Mouse (Mus musculus): ENCODE results near the gene Anapc4. TPM values are rescaled to one million over a fixed set of nuclear protein-coding genes. Genes with fewer than 3 reads are reported as not detected.
A peak's percentile ranks its signal among the peaks of the same experiment; 100 is the strongest.

The Anapc4 gene
- polyA plus RNA-seq, 1 experiment from 2014 or later: 106 TPM

- H3K4me3 ChIP-seq: no peak overlapping the region
- 83% methylated on average over 6 of the region's 6 CpGs for WGBS
- H3K4me1 ChIP-seq: no peaks in the 10 kb centered on the region
- no peaks in the 10 kb centered on the region for H3K9me3 ChIP-seq (replicated peaks)
- no peak overlapping the region for H3K27ac ChIP-seq (replicated peaks)
- H3K27me3 ChIP-seq (ENCODE audit: low read depth, poor library complexity, severe bottlenecking): peaks cover 12% of the 10 kb centered on the region
- H3K36me3 ChIP-seq: no peaks in the 10 kb centered on the region
- DNase-seq (ENCODE audit: low spot score): no peak
Measured at GRCm38 (mm10) chr5:52879926-52880325, 46.1 kb downstream of the Anapc4 start.

DNA sequence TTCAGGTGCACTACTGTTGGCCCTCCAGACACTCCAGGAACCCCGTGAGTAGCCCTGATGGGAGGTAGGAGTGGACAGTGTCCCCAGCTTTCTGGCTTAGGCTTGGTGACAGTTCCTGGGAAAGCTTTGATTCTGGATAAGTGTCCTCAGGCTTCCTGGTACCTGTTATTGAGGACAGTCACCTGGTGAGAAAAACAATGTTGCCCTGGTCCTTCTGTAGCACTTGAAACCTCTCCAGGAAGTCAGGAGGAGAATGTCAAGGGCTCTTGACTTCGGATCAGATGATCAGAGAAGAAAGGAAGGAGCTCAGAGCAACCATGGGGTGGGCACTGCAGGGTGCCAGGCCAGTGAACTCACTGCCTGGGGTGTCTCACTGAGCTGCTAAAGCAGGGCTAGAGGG lies 48.6 kb downstream of the Anapc4 start:
- H3K9me3 ChIP-seq (replicated peaks): 0 out of 2 replicates have a peak, but pooled peaks cover 4% of the 10 kb centered on the region
- no peaks in the 10 kb centered on the region for H3K36me3 ChIP-seq
- H3K4me1 ChIP-seq: no peaks in the 10 kb centered on the region
- peaks cover 12% of the 10 kb centered on the region for H3K27me3 ChIP-seq (ENCODE audit: low read depth, poor library complexity, severe bottlenecking)
- H3K4me3 ChIP-seq: no peak overlapping the region
- no peak for DNase-seq (ENCODE audit: low spot score)
- 38% methylated on average over 2 of the region's 2 CpGs for WGBS
- no peak overlapping the region for H3K27ac ChIP-seq (replicated peaks)

GRCm38 (mm10) chr5:52887085-52887484 lies 53.3 kb downstream of the Anapc4 start:
- Histone ChIP-seq H3K4me1 (no peaks in the 10 kb centered on the region), H3K36me3 (no peaks in the 10 kb centered on the region), H3K4me3 (no peak overlapping the region), H3K27ac (replicated peaks) (no peak overlapping the region), H3K27me3 (ENCODE audit: low read depth, poor library complexity, severe bottlenecking) (no peaks in the 10 kb centered on the region), H3K9me3 (replicated peaks) (0 out of 2 replicates have a peak, but pooled peaks cover 4% of the 10 kb centered on the region)
- peak; percentile 31 for DNase-seq (ENCODE audit: low spot score)
- 53% methylated on average over 12 of the region's 12 CpGs for WGBS

DNA sequence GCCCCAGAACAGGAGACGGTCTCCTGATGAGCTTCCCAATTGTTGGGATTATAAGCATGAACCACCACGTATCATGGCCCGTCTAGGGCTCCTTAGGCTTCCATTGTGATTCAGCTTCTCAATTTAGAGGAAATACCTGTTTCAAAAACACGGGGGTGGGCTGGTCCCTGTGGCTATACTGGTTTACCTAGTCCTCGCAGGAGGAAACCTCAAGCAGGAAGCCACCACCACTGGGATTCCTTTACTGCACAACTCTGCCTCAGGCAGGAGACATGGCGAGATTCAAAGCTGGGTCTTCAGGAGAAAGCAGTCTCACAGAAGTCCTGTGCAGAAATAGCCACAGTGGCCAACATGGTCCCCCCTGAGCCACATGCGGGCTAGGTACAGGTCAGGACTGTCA lies 56.1 kb downstream of the Anapc4 start:
- Histone ChIP-seq H3K36me3 (no peaks in the 10 kb centered on the region), H3K27ac (replicated peaks) (no peak overlapping the region), H3K27me3 (ENCODE audit: low read depth, poor library complexity, severe bottlenecking) (no peaks in the 10 kb centered on the region), H3K4me3 (no peak overlapping the region), H3K9me3 (replicated peaks) (0 out of 2 replicates have a peak, but pooled peaks cover 4% of the 10 kb centered on the region), H3K4me1 (no peaks in the 10 kb centered on the region)
- DNase-seq (ENCODE audit: low spot score): no peak
- 81% methylated on average over 7 of the region's 7 CpGs for WGBS

GRCm38 (mm10) chr5:52891949-52892835 lies 58.4 kb downstream of the Anapc4 start:
- Histone ChIP-seq H3K27me3 (ENCODE audit: low read depth, poor library complexity, severe bottlenecking) (no peaks in the 10 kb centered on the region), H3K4me3 (no peak overlapping the region), H3K4me1 (no peaks in the 10 kb centered on the region), H3K27ac (replicated peaks) (no peak overlapping the region), H3K9me3 (replicated peaks) (no peaks in the 10 kb centered on the region), H3K36me3 (no peaks in the 10 kb centered on the region)
- DNase-seq (ENCODE audit: low spot score): no peak
- WGBS: 84% methylated on average over 12 of the region's 12 CpGs

DNA sequence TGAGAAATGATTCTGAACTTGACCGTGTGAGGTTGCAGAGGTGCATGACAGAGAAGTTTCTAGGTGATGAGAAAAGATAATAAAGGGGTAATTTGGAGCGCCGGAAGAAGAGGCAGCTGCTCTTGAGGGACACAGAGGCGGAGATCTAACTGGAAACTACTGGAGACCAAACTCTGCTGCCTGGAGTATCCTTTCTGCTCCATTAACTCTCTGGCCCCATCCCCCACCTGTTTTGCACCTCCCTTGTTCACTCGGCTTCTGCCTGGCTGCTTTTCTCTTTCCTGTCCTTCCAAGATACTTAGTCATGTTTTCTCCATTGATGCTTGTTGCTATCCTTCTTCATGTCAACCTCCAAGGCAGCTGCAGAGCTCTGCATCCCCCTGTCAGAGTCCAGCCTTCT lies 60.1 kb downstream of the Anapc4 start:
- WGBS: 87% methylated on average over 5 of the region's 5 CpGs
- Histone ChIP-seq H3K36me3 (no peaks in the 10 kb centered on the region), H3K9me3 (replicated peaks) (no peaks in the 10 kb centered on the region), H3K27ac (replicated peaks) (no peak overlapping the region), H3K4me3 (no peak overlapping the region), H3K4me1 (no peaks in the 10 kb centered on the region), H3K27me3 (ENCODE audit: low read depth, poor library complexity, severe bottlenecking) (no peaks in the 10 kb centered on the region)
- DNase-seq (ENCODE audit: low spot score): no peak

GRCm38 (mm10) chr5:52904246-52904645 lies 70.4 kb downstream of the Anapc4 start:
- no peak overlapping the region for H3K27ac ChIP-seq (replicated peaks)
- H3K4me1 ChIP-seq: peaks cover 9% of the 10 kb centered on the region; the same call in 1 of the 2 replicates
- 53% methylated on average over 4 of the region's 4 CpGs for WGBS
- H3K36me3 ChIP-seq: no peaks in the 10 kb centered on the region
- H3K4me3 ChIP-seq: no peak overlapping the region
- H3K9me3 ChIP-seq (replicated peaks): no peaks in the 10 kb centered on the region
- no peak for DNase-seq (ENCODE audit: low spot score)
- no peaks in the 10 kb centered on the region for H3K27me3 ChIP-seq (ENCODE audit: low read depth, poor library complexity, severe bottlenecking)

GRCm38 (mm10) chr5:52904671-52905070 lies 70.9 kb downstream of the Anapc4 start:
- Histone ChIP-seq H3K36me3 (no peaks in the 10 kb centered on the region), H3K4me3 (no peak overlapping the region), H3K4me1 (peaks cover 9% of the 10 kb centered on the region; the same call in 1 of the 2 replicates), H3K27me3 (ENCODE audit: low read depth, poor library complexity, severe bottlenecking) (no peaks in the 10 kb centered on the region), H3K27ac (replicated peaks) (no peak overlapping the region), H3K9me3 (replicated peaks) (no peaks in the 10 kb centered on the region)
- 39% methylated on average over 6 of the region's 6 CpGs for WGBS
- no peak for DNase-seq (ENCODE audit: low spot score)

DNA sequence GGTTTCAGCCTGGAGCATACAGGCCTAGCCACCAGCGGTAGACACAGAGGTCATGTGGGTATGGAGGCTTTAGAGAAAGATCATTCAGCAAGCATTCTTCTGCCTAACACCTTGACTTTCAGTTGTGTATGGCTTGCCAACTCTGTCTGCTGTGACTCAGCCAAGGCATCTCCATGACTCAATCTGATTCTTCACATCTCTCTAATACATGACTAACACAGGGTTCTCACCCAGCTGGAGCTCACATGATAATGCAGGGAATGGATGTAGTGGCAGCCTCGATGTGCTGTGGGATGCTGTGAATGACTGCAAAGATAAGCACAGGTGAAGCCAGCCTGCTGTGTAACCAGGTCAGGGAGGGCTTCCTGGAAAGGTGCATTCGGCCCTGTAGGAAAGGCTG lies 74.4 kb downstream of the Anapc4 start:
- Histone ChIP-seq H3K27me3 (ENCODE audit: low read depth, poor library complexity, severe bottlenecking) (no peaks in the 10 kb centered on the region), H3K4me3 (no peak overlapping the region), H3K9me3 (replicated peaks) (no peaks in the 10 kb centered on the region), H3K36me3 (no peaks in the 10 kb centered on the region), H3K4me1 (peaks cover 14% of the 10 kb centered on the region), H3K27ac (replicated peaks) (no peak overlapping the region)
- DNase-seq (ENCODE audit: low spot score): no peak
- 84% methylated on average over 3 of the region's 3 CpGs for WGBS

DNA sequence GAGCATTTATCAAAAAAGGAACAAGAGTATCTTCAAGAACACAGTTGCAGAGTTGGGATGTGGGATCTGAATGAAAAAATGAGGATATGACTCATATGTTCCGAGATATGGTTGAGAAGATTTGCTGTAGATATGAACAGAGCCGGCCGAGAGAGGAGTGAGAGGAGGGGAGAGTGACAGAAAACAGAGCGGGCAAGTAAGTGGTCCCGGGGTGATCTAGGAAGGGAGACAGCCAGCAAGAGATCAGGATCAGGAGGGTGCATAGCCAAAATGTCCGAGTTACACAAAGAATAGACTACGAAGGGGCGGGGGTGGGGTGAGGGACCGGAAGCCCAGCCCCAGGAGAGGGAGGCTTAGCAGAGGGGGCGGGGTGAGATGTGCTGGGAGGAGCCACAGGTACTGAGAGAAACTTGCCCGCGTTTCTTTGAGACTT lies 76.4 kb downstream of the Anapc4 start:
- no peaks in the 10 kb centered on the region for H3K36me3 ChIP-seq
- peak overlapping the region; percentile 36 for H3K4me3 ChIP-seq
- H3K9me3 ChIP-seq (replicated peaks): no peaks in the 10 kb centered on the region
- 41% methylated on average over 12 of the region's 12 CpGs for WGBS
- peaks cover 5% of the 10 kb centered on the region for H3K4me1 ChIP-seq
- H3K27ac ChIP-seq (replicated peaks): peak overlapping the region; percentile 13; the same call in 1 of the 2 replicates
- DNase-seq (ENCODE audit: low spot score): peak; percentile 24
- no peaks in the 10 kb centered on the region for H3K27me3 ChIP-seq (ENCODE audit: low read depth, poor library complexity, severe bottlenecking)

- no peak for DNase-seq (ENCODE audit: low spot score)
- Histone ChIP-seq H3K27me3 (ENCODE audit: low read depth, poor library complexity, severe bottlenecking) (no peaks in the 10 kb centered on the region), H3K4me3 (no peak overlapping the region), H3K9me3 (replicated peaks) (no peaks in the 10 kb centered on the region), H3K4me1 (peaks cover 5% of the 10 kb centered on the region), H3K27ac (replicated peaks) (no peak overlapping the region), H3K36me3 (no peaks in the 10 kb centered on the region)
- 95% methylated on average over 10 of the region's 10 CpGs for WGBS
Measured at GRCm38 (mm10) chr5:52911286-52911870, 77.6 kb downstream of the Anapc4 start.

DNA sequence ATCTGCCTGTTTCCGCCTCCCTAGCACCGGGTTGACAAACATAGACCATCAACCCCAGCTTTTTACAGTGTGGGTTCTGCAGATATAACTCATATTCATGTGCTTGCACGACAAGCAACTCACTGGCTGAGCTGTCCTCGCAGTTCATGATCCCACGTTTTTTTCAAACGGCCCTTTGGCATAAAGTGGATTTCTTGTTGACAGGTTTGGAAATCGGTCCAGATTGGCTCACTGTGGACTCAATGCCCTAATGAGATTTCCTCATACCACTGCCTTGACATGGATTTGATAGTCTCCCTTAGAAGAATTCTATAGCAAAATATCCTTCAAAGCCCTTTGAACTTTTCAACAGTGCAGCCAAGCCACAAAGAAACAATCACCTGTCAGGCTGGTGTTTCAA lies 79.9 kb downstream of the Anapc4 start:
- H3K4me1 ChIP-seq: peaks cover 5% of the 10 kb centered on the region
- H3K4me3 ChIP-seq: no peak overlapping the region
- WGBS: 85% methylated on average over 7 of the region's 7 CpGs
- H3K27ac ChIP-seq (replicated peaks): no peak overlapping the region
- DNase-seq (ENCODE audit: low spot score): no peak
- H3K9me3 ChIP-seq (replicated peaks): no peaks in the 10 kb centered on the region
- no peaks in the 10 kb centered on the region for H3K36me3 ChIP-seq
- no peaks in the 10 kb centered on the region for H3K27me3 ChIP-seq (ENCODE audit: low read depth, poor library complexity, severe bottlenecking)

DNA sequence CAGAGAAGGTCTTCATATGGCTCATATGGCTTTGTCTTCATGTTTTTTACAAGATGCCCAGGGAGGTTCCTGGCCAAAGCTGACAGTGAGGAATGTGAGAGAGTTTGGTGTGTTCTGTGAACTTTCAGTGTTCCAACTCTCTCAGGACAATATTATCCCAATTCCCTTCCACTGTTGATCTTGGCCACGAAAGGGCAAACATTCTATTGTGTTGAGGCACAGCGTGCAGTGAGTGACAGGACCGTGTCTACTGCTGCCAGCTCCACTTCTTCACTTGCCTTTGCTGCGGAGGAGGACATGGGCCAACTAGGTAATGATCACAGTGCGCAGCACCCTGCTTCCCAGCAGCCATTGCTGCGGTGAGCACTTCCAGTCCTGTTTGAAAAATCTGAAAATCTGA lies 82.4 kb downstream of the Anapc4 start:
- DNase-seq (ENCODE audit: low spot score): no peak
- Histone ChIP-seq H3K9me3 (replicated peaks) (no peaks in the 10 kb centered on the region), H3K4me3 (no peak overlapping the region), H3K27me3 (ENCODE audit: low read depth, poor library complexity, severe bottlenecking) (no peaks in the 10 kb centered on the region), H3K36me3 (no peaks in the 10 kb centered on the region), H3K27ac (replicated peaks) (no peak overlapping the region), H3K4me1 (no peaks in the 10 kb centered on the region)
- WGBS: 87% methylated on average over 6 of the region's 6 CpGs
